Mouse (Mus musculus) C2C12 (cell line): ENCODE measurements around the gene Kcnj11.

Experiments used
- CTCF ChIP-seq: IDR thresholded peaks from one replicate; pipeline ENCODE4 v1.5.1; 2011; ENCODE audit not compliant: control insufficient read depth, insufficient read depth, insufficient read length
- MAX ChIP-seq: IDR thresholded peaks from one replicate; pipeline ENCODE4 v1.6.1; 2011; ENCODE audit warnings: mild to moderate bottlenecking, control low read depth
- USF1 ChIP-seq: IDR thresholded peaks from one replicate; pipeline ENCODE4 v1.6.1; 2011; ENCODE audit warnings: low read depth, mild to moderate bottlenecking, control low read depth, moderate library complexity

DNA sequence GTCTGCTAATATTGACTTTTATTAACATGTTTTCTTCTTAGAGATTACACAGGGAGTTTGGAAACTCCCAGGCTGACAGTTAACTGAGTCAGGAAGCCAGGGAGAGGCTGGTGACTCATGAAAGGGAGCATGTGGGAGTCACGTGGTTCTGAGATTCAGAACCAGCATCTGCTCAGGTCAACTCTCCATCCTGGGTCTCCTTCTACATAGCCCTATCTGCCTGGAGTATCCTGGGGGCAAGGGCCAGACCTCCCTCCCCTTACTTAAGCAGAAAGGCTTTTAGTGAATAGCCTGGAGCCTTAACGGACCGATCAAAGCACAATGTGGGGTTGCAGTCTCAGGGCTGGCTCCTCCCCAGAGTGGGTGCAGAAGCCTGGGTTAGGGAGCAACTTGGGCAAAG is 30.7 kb upstream of the Kcnj11 start:
- TF ChIP-seq CTCF (no peak), MAX (peak; percentile 68), USF1 (peak; percentile 94)
